Mouse (Mus musculus) thymus, adult 2 months (tissue): ENCODE results near the gene Dhrs7b. TPM values are rescaled to one million over a fixed set of nuclear protein-coding genes. Genes with fewer than 3 reads are reported as not detected.

Source experiments
- DNase-seq: peaks from one replicate; pipeline ENCODE4 v3.0.0; 2021
- H3K27ac ChIP-seq: fragments of 200-500 bp; 2 replicates; pipeline ENCODE4 v1.5.1; 2012; ENCODE audit warnings: low read length, control low read depth; ENCODE audit not compliant: control insufficient read depth, insufficient read depth
- H3K27me3 ChIP-seq: fragments of 200-500 bp; 2 replicates; pipeline ENCODE4 v1.6.1; 2012; ENCODE audit warnings: mild to moderate bottlenecking, low read length, moderate library complexity, mixed read lengths; ENCODE audit not compliant: control insufficient read depth, insufficient read depth
- H3K36me3 ChIP-seq: fragments of 200-500 bp; 2 replicates; pipeline ENCODE4 v1.6.1; 2012; ENCODE audit warnings: mild to moderate bottlenecking, low read length, moderate library complexity; ENCODE audit not compliant: control insufficient read depth, insufficient read depth
- H3K4me1 ChIP-seq: fragments of 200-500 bp; replicated peaks from 2 replicates; pipeline ENCODE4 v1.6.1; 2012; ENCODE audit warnings: low read length; ENCODE audit not compliant: control insufficient read depth, insufficient read depth
- H3K4me3 ChIP-seq: fragments of 200-500 bp; 2 replicates; pipeline ENCODE4 v1.5.1; 2012; ENCODE audit warnings: mild to moderate bottlenecking, low read length, control low read depth, moderate library complexity; ENCODE audit not compliant: control insufficient read depth, insufficient read depth
- CTCF ChIP-seq: fragments of 200-500 bp; IDR thresholded peaks from 2 replicates; pipeline ENCODE4 v1.5.1; 2012; ENCODE audit warnings: mild to moderate bottlenecking, control low read depth, low read length, moderate library complexity, borderline replicate concordance; ENCODE audit not compliant: control insufficient read depth, poor library complexity, insufficient read depth; ENCODE audit errors: extremely low read depth
- POLR2A ChIP-seq: fragments of 200-500 bp; IDR thresholded peaks from 2 replicates; pipeline ENCODE4 v1.6.1; 2012; ENCODE audit warnings: mild to moderate bottlenecking, low read length, control low read depth, moderate library complexity; ENCODE audit not compliant: control insufficient read depth, poor library complexity, insufficient read depth; ENCODE audit errors: extremely low read depth
- WGBS: fragments of 180-500 bp; shearing (Covaris S2); methylation state at CpG from one replicate; pipeline ENCODE4 v1.1.7; 2018; 5-methylcytosine and 5-hydroxymethylcytosine counted together
- polyA plus RNA-seq: library from polyadenylated mRNA; depleted of rRNA; stranded (reverse); fragments of >200 nt; gene quantifications from 2 replicates; pipeline ENCODE4 v1.2.3, GENCODE M21; 2012

The Dhrs7b gene
- polyA plus RNA-seq, 1 experiment, result 17.3 TPM

DNA sequence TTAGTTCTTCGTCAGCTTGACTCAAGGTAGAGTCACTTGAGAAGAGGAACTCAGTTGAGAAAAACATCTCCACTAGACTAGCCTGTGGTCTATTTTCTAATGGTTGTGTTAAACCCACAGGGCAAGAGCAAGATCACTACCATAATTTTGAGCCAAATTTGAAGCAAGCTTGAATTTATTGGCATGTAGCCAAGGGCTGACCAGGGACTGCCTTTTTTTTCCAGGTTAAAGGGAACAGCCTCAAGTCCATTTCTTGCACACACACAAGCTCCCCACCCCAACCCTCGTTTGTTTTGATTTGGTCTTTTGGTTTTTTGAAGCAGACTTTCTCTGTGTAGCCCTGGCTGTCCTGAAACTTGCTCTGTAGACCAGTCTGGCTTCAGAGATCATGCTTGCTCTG is 59.4 kb downstream of the Dhrs7b start:
- WGBS, result 48% methylated on average over 2 of the region's 2 CpGs
- TF ChIP-seq POLR2A (no peak), CTCF (no peak)
- Histone ChIP-seq H3K4me3 (no peak overlapping the region), H3K36me3 (no peaks in the 10 kb centered on the region), H3K27ac (no peak overlapping the region), H3K4me1 (no peaks in the 10 kb centered on the region), H3K27me3 (no peaks in the 10 kb centered on the region)
- DNase-seq, result no peak

DNA sequence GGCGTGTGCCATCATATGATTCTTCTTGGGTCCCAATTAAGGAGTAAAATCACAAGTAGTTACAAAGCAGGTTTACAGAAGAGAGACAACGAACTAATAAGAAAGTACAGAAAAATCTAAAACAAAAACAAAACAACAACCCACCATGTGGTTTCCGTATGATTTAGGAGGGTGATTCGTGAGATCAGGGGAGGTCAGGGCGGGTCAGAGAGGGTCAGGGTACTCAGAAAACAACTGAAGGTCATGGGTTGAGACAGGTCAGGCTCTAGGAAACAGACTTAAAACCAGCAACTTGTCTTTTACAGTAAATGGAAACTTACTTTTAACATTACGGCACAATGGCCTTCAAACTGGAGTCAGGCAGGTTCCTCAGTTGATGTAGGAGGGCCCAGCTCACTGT is 59.9 kb downstream of the Dhrs7b start:
- WGBS, result 82% methylated on average over 6 of the region's 6 CpGs
- no peak overlapping the region for H3K27ac ChIP-seq
- no peak for DNase-seq
- TF ChIP-seq POLR2A (no peak), CTCF (no peak)
- no peak overlapping the region for H3K4me3 ChIP-seq
- H3K4me1 ChIP-seq, result no peaks in the 10 kb centered on the region
- no peaks in the 10 kb centered on the region for H3K27me3 ChIP-seq
- H3K36me3 ChIP-seq, result no peaks in the 10 kb centered on the region

DNA sequence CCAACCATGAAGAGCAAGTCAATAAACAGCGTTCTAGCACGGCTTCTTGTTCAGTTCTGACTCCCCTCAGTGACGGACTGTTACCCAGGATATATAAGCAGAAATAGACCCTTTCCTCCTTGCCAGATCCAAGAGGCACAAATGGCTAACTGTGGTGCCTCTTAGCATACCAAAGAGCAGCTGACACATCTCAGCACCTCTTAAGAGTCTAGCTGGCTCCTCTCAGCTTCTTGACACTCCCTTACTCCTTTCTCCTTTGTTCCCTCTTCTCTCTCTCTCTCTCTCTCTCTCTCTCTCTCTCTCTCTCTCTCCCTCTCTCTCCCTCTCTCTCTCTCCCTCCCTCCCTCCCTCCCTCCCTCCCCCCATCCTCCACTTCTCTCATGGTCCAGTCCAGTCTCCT is 60.3 kb downstream of the Dhrs7b start:
- no peak overlapping the region for H3K27ac ChIP-seq
- no peaks in the 10 kb centered on the region for H3K4me1 ChIP-seq
- no peaks in the 10 kb centered on the region for H3K27me3 ChIP-seq
- H3K36me3 ChIP-seq, result no peaks in the 10 kb centered on the region
- no peak for DNase-seq
- TF ChIP-seq CTCF (no peak), POLR2A (no peak)
- 76% methylated on average over 3 of the region's 3 CpGs for WGBS
- H3K4me3 ChIP-seq, result no peak overlapping the region

DNA sequence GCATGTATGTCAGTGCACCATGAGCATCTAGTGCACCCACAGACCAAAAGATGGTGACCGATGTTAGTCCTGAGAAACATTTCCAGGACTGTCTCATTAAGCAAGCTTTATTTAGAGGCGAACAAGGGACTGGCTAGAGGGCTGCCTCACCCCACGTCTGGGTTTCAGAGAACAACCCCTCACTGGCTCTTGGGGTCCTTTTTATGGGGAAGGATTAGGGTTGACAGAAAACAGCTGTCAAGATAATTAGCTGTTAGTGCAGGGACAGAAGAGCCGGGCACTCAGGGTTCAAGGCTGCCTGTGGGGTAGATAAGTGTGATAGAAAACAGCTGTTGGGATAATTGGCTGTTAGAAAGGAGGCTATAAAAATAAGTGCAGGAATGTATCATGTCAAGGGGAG is 65.5 kb downstream of the Dhrs7b start:
- H3K4me1 ChIP-seq, result no peaks in the 10 kb centered on the region
- TF ChIP-seq POLR2A (no peak), CTCF (no peak)
- H3K4me3 ChIP-seq, result no peak overlapping the region
- no peaks in the 10 kb centered on the region for H3K27me3 ChIP-seq
- no peaks in the 10 kb centered on the region for H3K36me3 ChIP-seq
- 83% methylated on average over 4 of the region's 4 CpGs for WGBS
- DNase-seq, result no peak
- no peak overlapping the region for H3K27ac ChIP-seq

DNA sequence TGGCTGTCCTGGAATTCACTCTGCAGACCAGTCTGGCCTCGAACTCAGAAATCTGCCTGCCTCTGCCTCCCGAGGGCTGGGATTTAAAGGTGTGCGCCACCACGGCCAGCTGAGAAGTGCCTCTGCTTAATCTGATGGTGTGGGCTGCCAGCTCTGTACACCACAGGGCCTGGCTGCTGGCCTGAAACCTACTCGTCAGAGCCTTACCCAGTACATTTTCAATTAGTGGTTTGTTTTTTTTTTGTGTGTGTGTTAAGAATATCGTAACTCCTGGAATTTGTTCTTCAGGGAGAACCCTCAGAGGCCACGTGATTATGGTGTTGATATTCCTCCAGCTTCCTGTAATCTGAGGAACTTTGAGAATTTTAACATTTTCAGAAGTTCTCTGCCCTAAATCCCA is 71.6 kb downstream of the Dhrs7b start:
- no peak for TF ChIP-seq CTCF
- no peak for TF ChIP-seq POLR2A
- 87% methylated on average over 7 of the region's 7 CpGs for WGBS
- no peak overlapping the region for H3K27ac ChIP-seq
- no peak overlapping the region for H3K4me3 ChIP-seq
- no peaks in the 10 kb centered on the region for H3K4me1 ChIP-seq
- H3K27me3 ChIP-seq, result no peaks in the 10 kb centered on the region
- no peak for DNase-seq
- peaks cover 5% of the 10 kb centered on the region; the same call in 1 of the 2 replicates for H3K36me3 ChIP-seq

DNA sequence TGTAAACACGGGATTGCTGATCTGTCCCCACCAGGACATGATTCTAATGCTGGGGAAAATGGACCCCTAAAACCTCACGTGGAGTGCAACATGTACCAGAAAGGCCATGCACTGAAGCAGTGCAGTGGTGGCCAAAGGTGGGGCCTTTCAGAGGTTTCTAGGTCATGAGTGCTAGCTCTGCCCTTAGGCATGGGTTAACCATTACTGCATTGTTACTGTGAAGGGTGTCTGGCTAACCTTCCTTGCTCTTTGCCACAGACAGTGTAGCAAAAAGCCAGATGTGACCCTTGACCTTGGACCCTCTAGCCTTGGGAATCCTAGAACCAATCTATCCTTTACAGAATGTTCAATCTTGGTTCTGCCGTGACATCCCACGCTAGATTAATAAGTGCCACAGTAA is 72.1 kb downstream of the Dhrs7b start:
- peaks cover 5% of the 10 kb centered on the region; the same call in 1 of the 2 replicates for H3K36me3 ChIP-seq
- no peak overlapping the region for H3K4me3 ChIP-seq
- no peaks in the 10 kb centered on the region for H3K27me3 ChIP-seq
- H3K27ac ChIP-seq, result no peak overlapping the region
- no peak for TF ChIP-seq POLR2A
- no peak for TF ChIP-seq CTCF
- DNase-seq, result no peak
- H3K4me1 ChIP-seq, result no peaks in the 10 kb centered on the region
- 94% methylated on average over 4 of the region's 4 CpGs for WGBS

DNA sequence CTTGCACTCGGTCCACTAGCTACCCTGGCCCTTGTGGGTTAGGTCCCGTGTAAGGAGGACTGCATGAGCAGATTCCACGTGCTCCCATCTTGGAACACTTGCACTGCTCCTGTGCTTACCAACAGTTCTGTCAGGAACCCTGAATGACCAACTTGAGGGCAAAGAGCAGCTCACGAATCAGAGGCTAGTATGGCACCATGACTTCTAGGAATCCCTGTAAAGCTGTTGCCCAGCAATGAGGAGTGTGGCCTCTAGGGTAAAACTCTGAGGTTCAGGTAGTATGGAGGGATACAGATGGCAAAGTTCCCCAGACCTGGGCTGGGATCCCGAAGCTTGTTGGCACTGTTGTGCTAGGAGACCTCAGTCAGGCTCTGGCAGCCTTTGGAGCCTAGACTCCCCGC is 73.2 kb downstream of the Dhrs7b start:
- TF ChIP-seq CTCF (no peak), POLR2A (no peak)
- no peak overlapping the region for H3K27ac ChIP-seq
- 95% methylated on average over 6 of the region's 6 CpGs for WGBS
- no peaks in the 10 kb centered on the region for H3K4me1 ChIP-seq
- H3K27me3 ChIP-seq, result no peaks in the 10 kb centered on the region
- DNase-seq, result no peak
- peaks cover 5% of the 10 kb centered on the region; the same call in 1 of the 2 replicates for H3K36me3 ChIP-seq
- no peak overlapping the region for H3K4me3 ChIP-seq
